Mouse (Mus musculus) testis, adult 2 months (tissue): ENCODE results near the gene Tcp11l1. TPM values are rescaled to one million over a fixed set of nuclear protein-coding genes. Genes with fewer than 3 reads are reported as not detected.

ENCODE experiments used
- H3K27ac ChIP-seq: fragments of 200-500 bp; 2 replicates; pipeline ENCODE4 v1.5.1; 2012; ENCODE audit warnings: low read depth, low read length; ENCODE audit not compliant: control insufficient read depth, insufficient read depth
- H3K27me3 ChIP-seq: fragments of 200-500 bp; 2 replicates; pipeline ENCODE4 v1.6.1; 2012; ENCODE audit warnings: mild to moderate bottlenecking, low read length, moderate library complexity; ENCODE audit not compliant: control insufficient read depth, insufficient read depth
- H3K36me3 ChIP-seq: fragments of 200-500 bp; 2 replicates; pipeline ENCODE4 v1.6.1; 2012; ENCODE audit warnings: mild to moderate bottlenecking, low read length; ENCODE audit not compliant: control insufficient read depth, insufficient read depth
- H3K4me1 ChIP-seq: fragments of 200-500 bp; 2 replicates; pipeline ENCODE4 v1.6.1; 2012; ENCODE audit warnings: low read length; ENCODE audit not compliant: control insufficient read depth, insufficient read depth
- H3K4me3 ChIP-seq: fragments of 200-500 bp; 2 replicates; pipeline ENCODE4 v1.5.1; 2012; ENCODE audit warnings: low read depth, mild to moderate bottlenecking, low read length, moderate library complexity, mixed read lengths; ENCODE audit not compliant: control insufficient read depth
- CTCF ChIP-seq: fragments of 200-500 bp; IDR thresholded peaks from 2 replicates; pipeline ENCODE4 v1.5.1; 2012; ENCODE audit warnings: low read depth, mild to moderate bottlenecking, inconsistent platforms, low read length, moderate library complexity; ENCODE audit not compliant: control insufficient read depth, insufficient read depth, insufficient replicate concordance
- POLR2A ChIP-seq: fragments of 200-500 bp; IDR thresholded peaks from 2 replicates; pipeline ENCODE4 v1.6.1; 2012; ENCODE audit warnings: low read depth, mild to moderate bottlenecking, inconsistent platforms, low read length, moderate library complexity; ENCODE audit not compliant: control insufficient read depth
- polyA plus RNA-seq: library from polyadenylated mRNA; depleted of rRNA; stranded (reverse); fragments of >200 nt; gene quantifications from 2 replicates; pipeline ENCODE4 v1.2.3, GENCODE M21; 2012

Tcp11l1 gene
- polyA plus RNA-seq, 1 experiment, result 3.0 TPM

GRCm38 (mm10) chr2:104688724-104689123 is 23.2 kb downstream of the Tcp11l1 start:
- no peak for TF ChIP-seq POLR2A
- H3K4me3 ChIP-seq, result peak overlapping the region; percentile 20
- H3K27ac ChIP-seq, result no peak overlapping the region
- peaks cover 8% of the 10 kb centered on the region for H3K4me1 ChIP-seq
- no peaks in the 10 kb centered on the region for H3K27me3 ChIP-seq
- no peaks in the 10 kb centered on the region for H3K36me3 ChIP-seq

- Histone ChIP-seq H3K27me3 (no peaks in the 10 kb centered on the region), H3K4me1 (peaks cover 8% of the 10 kb centered on the region), H3K4me3 (peak overlapping the region; percentile 39), H3K36me3 (no peaks in the 10 kb centered on the region), H3K27ac (no peak overlapping the region)
- TF ChIP-seq CTCF, result no peak
- no peak for TF ChIP-seq POLR2A
Observed at GRCm38 (mm10) chr2:104688321-104688720, 23.6 kb downstream of the Tcp11l1 start.

DNA sequence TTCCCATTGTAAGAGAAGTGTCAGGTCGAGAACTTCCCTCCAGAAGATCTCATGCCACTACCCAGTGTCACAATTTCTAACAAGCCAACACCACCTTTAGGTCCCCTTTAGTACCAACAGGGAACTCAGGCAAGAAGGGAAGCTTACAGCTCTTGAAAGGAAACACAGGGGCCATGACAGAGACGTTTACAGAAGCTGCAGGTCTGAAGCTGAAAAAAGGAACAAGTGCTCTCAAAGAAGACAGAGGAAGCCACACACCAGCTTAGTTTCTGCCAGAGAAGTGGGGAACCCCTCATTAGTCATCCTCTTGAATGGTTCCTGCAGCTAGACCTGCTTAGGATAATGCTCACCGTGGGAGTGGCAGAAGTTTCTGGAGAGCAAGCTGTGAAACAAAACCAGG is 24.7 kb downstream of the Tcp11l1 start:
- H3K27me3 ChIP-seq, result no peaks in the 10 kb centered on the region
- TF ChIP-seq POLR2A (no peak), CTCF (no peak)
- peaks cover 8% of the 10 kb centered on the region for H3K4me1 ChIP-seq
- H3K4me3 ChIP-seq, result no peak overlapping the region
- H3K36me3 ChIP-seq, result no peaks in the 10 kb centered on the region
- no peak overlapping the region for H3K27ac ChIP-seq

DNA sequence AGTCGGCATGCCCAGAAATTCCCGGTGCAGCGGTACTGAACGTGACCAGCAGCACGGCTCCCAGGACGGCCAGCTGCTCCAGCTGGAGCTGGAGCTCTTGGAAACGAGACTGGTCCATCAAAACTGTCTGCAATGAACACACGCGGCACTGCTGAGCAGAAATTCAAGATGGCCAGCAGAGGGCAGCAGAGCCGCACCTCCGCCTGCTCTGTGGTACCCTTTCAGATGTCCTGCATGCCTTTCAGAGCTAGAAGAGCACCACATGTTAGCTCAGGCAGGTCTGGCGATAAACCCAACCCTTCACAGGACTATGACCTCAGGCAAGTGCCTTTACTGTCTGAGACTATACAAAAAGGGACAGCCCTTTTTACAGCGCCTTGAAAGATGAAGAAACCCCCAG is 26.6 kb downstream of the Tcp11l1 start:
- Histone ChIP-seq H3K4me3 (peak overlapping the region; percentile 61), H3K27me3 (no peaks in the 10 kb centered on the region), H3K36me3 (no peaks in the 10 kb centered on the region), H3K4me1 (peaks cover 8% of the 10 kb centered on the region), H3K27ac (no peak overlapping the region)
- 0 out of 2 replicates have a peak, but pooled peaks have one; percentile 29 for TF ChIP-seq POLR2A
- TF ChIP-seq CTCF, result peak; percentile 95

DNA sequence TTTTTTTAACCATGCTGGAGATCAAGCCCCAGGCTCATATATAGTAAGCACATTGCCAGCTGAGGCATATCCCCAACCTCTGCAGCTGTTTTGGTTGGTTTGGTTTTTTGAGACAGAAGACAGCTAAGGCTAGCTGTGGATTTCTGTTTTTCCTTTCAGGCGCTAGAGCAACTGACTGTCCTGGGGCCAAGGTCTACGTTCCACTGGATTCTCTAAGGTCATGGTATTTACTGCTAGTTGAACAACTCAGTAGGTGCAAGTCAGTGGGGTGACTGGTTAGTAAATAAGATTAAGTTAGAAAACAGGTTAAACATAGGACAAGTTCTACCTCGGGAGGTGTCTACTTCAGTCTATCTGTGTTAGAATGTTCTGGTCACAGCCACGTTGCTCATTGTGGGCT is 27.2 kb downstream of the Tcp11l1 start:
- TF ChIP-seq POLR2A (no peak), CTCF (no peak)
- no peak overlapping the region for H3K27ac ChIP-seq
- H3K27me3 ChIP-seq, result no peaks in the 10 kb centered on the region
- peaks cover 8% of the 10 kb centered on the region for H3K4me1 ChIP-seq
- no peaks in the 10 kb centered on the region for H3K36me3 ChIP-seq
- no peak overlapping the region for H3K4me3 ChIP-seq

DNA sequence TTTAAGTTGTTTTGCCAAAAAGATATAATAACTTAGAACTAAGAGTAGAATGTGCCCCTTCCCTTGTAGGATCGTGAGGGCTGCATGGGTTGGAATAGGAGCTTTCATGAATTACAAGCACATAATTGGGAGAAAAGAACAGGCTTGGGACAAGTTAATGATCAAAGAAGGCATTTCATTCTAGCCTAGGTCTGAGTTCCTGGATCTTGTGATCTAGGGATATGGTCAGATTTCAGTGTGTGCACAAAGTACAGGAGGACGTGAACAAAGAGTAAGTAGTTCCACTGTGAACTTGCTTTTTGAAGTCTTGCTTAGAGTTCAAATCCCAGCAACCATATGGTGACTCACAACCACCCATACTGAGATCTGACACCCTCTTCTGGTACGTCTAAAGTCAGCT is 34.6 kb downstream of the Tcp11l1 start:
- no peak for TF ChIP-seq CTCF
- no peak for TF ChIP-seq POLR2A
- H3K27ac ChIP-seq, result no peak overlapping the region
- H3K4me1 ChIP-seq, result no peaks in the 10 kb centered on the region
- no peak overlapping the region for H3K4me3 ChIP-seq
- H3K27me3 ChIP-seq, result no peaks in the 10 kb centered on the region
- no peaks in the 10 kb centered on the region for H3K36me3 ChIP-seq

DNA sequence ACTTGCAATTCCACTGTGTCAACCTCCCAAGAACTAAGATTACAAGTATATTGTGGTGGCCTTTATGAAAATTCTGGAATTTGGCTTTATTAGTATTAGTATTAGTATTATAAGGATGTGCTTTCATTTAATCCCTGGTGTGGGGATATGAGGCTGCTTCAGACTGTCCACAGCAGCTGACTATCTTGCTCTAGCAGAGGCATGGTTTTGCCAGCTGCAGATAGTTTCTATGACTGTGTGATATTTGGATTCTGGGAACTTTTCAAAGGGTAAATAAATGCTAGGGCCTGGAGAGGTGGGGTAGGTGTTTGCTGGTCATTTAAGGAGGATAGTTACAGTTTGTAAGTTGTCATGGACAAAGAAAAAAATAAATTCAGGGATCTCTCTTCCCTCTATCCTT is 40.2 kb downstream of the Tcp11l1 start:
- Histone ChIP-seq H3K27ac (no peak overlapping the region), H3K4me1 (no peaks in the 10 kb centered on the region), H3K27me3 (no peaks in the 10 kb centered on the region), H3K36me3 (no peaks in the 10 kb centered on the region), H3K4me3 (no peak overlapping the region)
- TF ChIP-seq POLR2A (no peak), CTCF (no peak)

DNA sequence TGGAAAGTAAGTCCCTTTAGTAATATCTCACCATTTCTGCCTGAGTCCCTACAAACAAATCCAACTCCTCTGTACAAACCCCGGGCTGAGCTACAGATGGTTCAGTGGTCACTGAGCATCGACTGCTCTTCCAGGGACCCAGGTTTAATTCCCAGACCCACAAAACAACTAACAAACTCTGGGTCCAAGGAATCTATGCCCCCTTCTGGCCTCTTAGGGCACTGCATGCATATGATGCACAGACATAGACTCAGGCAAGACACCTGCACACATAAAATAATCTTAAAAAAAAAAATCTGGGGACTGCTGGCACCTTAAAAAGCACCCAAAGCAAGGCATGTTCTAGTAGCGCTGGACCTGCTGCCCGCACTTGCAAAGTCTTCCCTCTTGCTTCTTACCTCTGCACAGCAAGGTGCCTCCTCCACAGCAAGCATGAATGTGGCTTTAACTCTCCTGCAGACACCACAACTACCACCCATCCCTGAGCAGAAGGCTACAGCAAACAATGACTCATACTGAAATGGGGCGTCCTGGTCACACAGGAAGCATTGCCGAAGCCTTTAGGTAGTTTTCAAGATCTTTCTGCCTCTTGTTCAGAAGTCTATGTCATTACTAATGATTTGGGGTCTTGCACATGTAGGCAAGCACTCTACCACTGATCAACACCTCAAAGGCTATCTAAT is 42.7 kb downstream of the Tcp11l1 start:
- Histone ChIP-seq H3K4me3 (no peak overlapping the region), H3K36me3 (no peaks in the 10 kb centered on the region), H3K4me1 (no peaks in the 10 kb centered on the region), H3K27ac (no peak overlapping the region), H3K27me3 (no peaks in the 10 kb centered on the region)
- TF ChIP-seq CTCF, result no peak
- no peak for TF ChIP-seq POLR2A
